Mouse (Mus musculus) monocyte, adult 2 months (primary cell): ENCODE results near the gene Akap1.

Experiments
- DNase-seq, 2 experiments: peaks; one replicate each; pipeline ENCODE4 v3.0.0; 2022; ENCODE audit warnings: low spot score in 2 of 2, low read depth in 1 of 2

Gene Akap1

GRCm38 (mm10) chr11:88884376-88885065 is 20.1 kb upstream of the Akap1 start:
- DNase-seq, result no peak

GRCm38 (mm10) chr11:88878011-88878410 is 13.6 kb upstream of the Akap1 start:
- no peak for DNase-seq

- no peak for DNase-seq
These were observed 9.3 kb upstream of the Akap1 start for GRCm38 (mm10) chr11:88873667-88874030.

GRCm38 (mm10) chr11:88873027-88873666 is 8.8 kb upstream of the Akap1 start:
- DNase-seq, result no peak

- no peak for DNase-seq
These were observed 5.1 kb upstream of the Akap1 start for GRCm38 (mm10) chr11:88869443-88869842.

- no peak for DNase-seq
These were observed 405 bp downstream of the Akap1 start for GRCm38 (mm10) chr11:88863904-88864457.

- DNase-seq, result no peak
These were observed 1.1 kb downstream of the Akap1 start for GRCm38 (mm10) chr11:88863071-88863903.

GRCm38 (mm10) chr11:88862355-88862754 is 2.0 kb downstream of the Akap1 start:
- no peak for DNase-seq

GRCm38 (mm10) chr11:88861060-88861459 is 3.3 kb downstream of the Akap1 start:
- no peak for DNase-seq

- no peak for DNase-seq
These were observed 3.7 kb downstream of the Akap1 start for GRCm38 (mm10) chr11:88860641-88861040.

- DNase-seq, result no peak
These were observed 6.9 kb downstream of the Akap1 start for GRCm38 (mm10) chr11:88857311-88858005.

GRCm38 (mm10) chr11:88856383-88856782 is 8.0 kb downstream of the Akap1 start:
- DNase-seq, result no peak

GRCm38 (mm10) chr11:88855795-88856194 is 8.6 kb downstream of the Akap1 start:
- no peak for DNase-seq

- no peak for DNase-seq
These were observed 10.8 kb downstream of the Akap1 start for GRCm38 (mm10) chr11:88853588-88853987.

GRCm38 (mm10) chr11:88852806-88853205 is 11.6 kb downstream of the Akap1 start:
- no peak for DNase-seq

GRCm38 (mm10) chr11:88851049-88851825 is 13.1 kb downstream of the Akap1 start:
- no peak for DNase-seq

- no peak for DNase-seq
These were observed 14.7 kb downstream of the Akap1 start for GRCm38 (mm10) chr11:88849732-88850131.

GRCm38 (mm10) chr11:88849284-88849683 is 15.1 kb downstream of the Akap1 start:
- no peak for DNase-seq

- no peak for DNase-seq
These were observed 15.8 kb downstream of the Akap1 start for GRCm38 (mm10) chr11:88848590-88848989.

GRCm38 (mm10) chr11:88847281-88848006 is 16.9 kb downstream of the Akap1 start:
- no peak for DNase-seq
